Comparison of ENCODE assay signal across 12 mouse cellular contexts in the genomic region with DNA sequence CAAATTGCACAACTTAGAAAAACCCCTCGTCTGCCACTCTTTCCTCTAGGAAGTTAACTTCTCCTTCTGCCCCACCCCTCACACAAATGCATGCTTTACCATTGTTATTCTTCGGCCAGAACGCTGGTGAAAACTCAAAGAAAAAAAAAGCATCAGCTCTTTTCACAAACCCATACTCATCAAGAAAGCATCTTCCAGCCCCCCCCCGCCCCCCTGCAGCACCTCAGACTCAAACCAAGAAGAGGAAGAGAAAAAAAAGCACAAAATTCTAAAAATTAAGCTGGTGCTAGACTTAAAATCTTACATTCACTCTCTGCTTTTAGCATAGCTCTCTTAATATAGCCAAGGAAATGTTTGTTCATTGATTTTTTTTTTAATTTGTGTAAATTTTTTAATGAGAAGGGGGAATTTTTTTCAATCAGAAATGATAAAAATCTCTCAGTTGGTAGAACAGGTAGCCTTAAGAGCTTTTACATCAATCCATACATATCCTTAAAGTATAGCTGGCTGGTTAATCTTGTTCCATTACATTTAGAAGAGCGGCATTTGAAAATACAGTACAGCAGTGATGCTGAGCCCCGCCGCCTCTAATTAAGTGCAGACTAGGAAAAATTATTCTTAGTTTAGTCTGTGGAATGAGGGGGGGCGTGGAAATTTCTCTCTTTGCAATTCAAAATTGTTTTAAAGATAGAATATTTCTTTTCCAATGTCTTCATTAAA.
"Had no signal": no experiment of that assay in that cellular context is flagged by ENCODE, and none has a peak within 500 bp of the region (broad histone marks: within the 10 kb centered on the region; RNA-seq: fewer than 3 reads in every experiment).

No protein-coding gene starts in this region.

- H3K27me3 ChIP-seq: liver, embryonic 13.5 days had no signal

- H3K4me2 ChIP-seq: liver, embryonic 13.5 days; midbrain, embryonic 11.5 days had no signal

- H3K27ac ChIP-seq: kidney, postnatal 0 days; layer of hippocampus, adult 2 months; left cerebral cortex, adult 2 months; liver, embryonic 13.5 days had no signal

- H3K4me3 ChIP-seq: layer of hippocampus, adult 2 months; left cerebral cortex, adult 2 months; liver, embryonic 13.5 days had no signal

- H3K4me1 ChIP-seq: liver, embryonic 13.5 days had no signal

- DNase-seq: kidney, postnatal 25 days; liver, embryonic 13.5 days; lung, adult 2 months; lung, postnatal 14 days; lung, postnatal 4 days; midbrain, embryonic 14.5 days; thymus, adult 18-20 months; thymus, postnatal 36 days had no signal

- H3K36me3 ChIP-seq: liver, embryonic 13.5 days had no signal

- H3K9ac ChIP-seq: liver, embryonic 13.5 days had no signal

- H3K9me3 ChIP-seq: liver, embryonic 13.5 days had no signal
